Mouse (Mus musculus): ENCODE results near the gene Psg17.

- no peak for TF ChIP-seq GATA1 (IDR thresholded peaks at IDR 0.05; ENCODE audit: low read length)
- no peak for TF ChIP-seq TAL1 (IDR thresholded peaks at IDR 0.05; ENCODE audit: low read length)
Observed at GRCm38 (mm10) chr7:18858310-18858916, 37.0 kb upstream of the Psg17 start.
